Mouse (Mus musculus) brain, embryonic 14.5 days (tissue): ENCODE results near the gene Coro1b.

Experiments
- CTCF ChIP-seq: fragments of 200-500 bp; IDR thresholded peaks from 2 replicates; pipeline ENCODE4 v1.5.1; 2012; ENCODE audit warnings: inconsistent platforms, mild to moderate bottlenecking, moderate library complexity, borderline replicate concordance; ENCODE audit not compliant: insufficient read depth, insufficient read length; ENCODE audit errors: extremely low read depth
- POLR2A ChIP-seq: fragments of 200-500 bp; IDR thresholded peaks from 2 replicates; pipeline ENCODE4 v1.6.1; 2012; ENCODE audit warnings: mild to moderate bottlenecking, inconsistent platforms, borderline replicate concordance; ENCODE audit not compliant: poor library complexity, insufficient read depth, insufficient read length, severe bottlenecking; ENCODE audit errors: extremely low read depth

DNA sequence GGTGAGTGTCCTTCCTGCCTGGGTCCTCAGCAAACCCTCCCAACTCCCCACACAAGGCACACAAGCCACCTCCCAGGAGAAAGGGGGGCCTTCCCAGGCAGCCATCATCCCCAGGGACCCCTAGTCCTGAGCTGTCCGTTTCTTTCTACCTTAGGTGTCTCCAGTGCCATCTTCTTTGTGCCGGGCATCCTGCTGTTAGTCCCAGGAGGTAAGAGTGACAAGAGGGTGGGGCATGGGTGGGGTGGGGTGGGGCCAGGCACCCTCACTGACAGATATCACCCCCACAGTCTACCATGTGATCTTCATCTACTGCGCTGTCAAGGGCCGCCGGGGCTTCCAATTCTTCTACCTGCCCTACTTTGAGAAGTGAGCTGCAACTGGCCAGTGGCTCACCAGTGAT lies 17.3 kb upstream of the Coro1b start:
- TF ChIP-seq CTCF: no peak
- TF ChIP-seq POLR2A: no peak
